Mouse (Mus musculus) midbrain, embryonic 12.5 days (tissue): ENCODE results near the gene Gm20388. TPM values are rescaled to one million over a fixed set of nuclear protein-coding genes. Genes with fewer than 3 reads are reported as not detected.

Source experiments
- ATAC-seq: fragments of 200-750 bp; cut with Nextera tagmentation; 2 replicates; pipeline ENCODE4 v1.8.0; 2017; ENCODE audit warnings: low read depth, moderate TSS enrichment, moderate library complexity; ENCODE audit not compliant: low FRiP score
- H3K27ac ChIP-seq: fragments of 300-500 bp; sonication (generic); replicated peaks from 2 replicates; pipeline ENCODE4 v1.5.1; 2016; ENCODE audit warnings: mild to moderate bottlenecking
- H3K27me3 ChIP-seq: fragments of 300-500 bp; sonication (generic); 2 replicates; pipeline ENCODE4 v1.6.1; 2016; ENCODE audit warnings: mild to moderate bottlenecking
- H3K36me3 ChIP-seq: fragments of 300-500 bp; sonication (generic); 2 replicates; pipeline ENCODE4 v1.6.1; 2016
- H3K4me1 ChIP-seq: fragments of 300-500 bp; sonication (generic); 2 replicates; pipeline ENCODE4 v1.6.1; 2016
- H3K4me2 ChIP-seq: fragments of 300-500 bp; sonication (generic); replicated peaks from 2 replicates; pipeline ENCODE4 v1.6.1; 2016; ENCODE audit warnings: mild to moderate bottlenecking, moderate library complexity
- H3K4me3 ChIP-seq: fragments of 300-500 bp; sonication (generic); 2 replicates; pipeline ENCODE4 v1.5.1; 2016; ENCODE audit warnings: mild to moderate bottlenecking
- H3K9ac ChIP-seq: fragments of 300-500 bp; sonication (generic); replicated peaks from 2 replicates; pipeline ENCODE4 v1.6.1; 2016; ENCODE audit warnings: mild to moderate bottlenecking, moderate library complexity
- H3K9me3 ChIP-seq: fragments of 300-500 bp; sonication (generic); 2 replicates; pipeline ENCODE4 v1.6.1; 2016; ENCODE audit warnings: mild to moderate bottlenecking
- WGBS: fragments of 180-500 bp; shearing (Covaris S2); methylation state at CpG from one replicate; pipeline ENCODE4 v1.1.7; 2016; 5-methylcytosine and 5-hydroxymethylcytosine counted together
- polyA plus RNA-seq: library from polyadenylated mRNA; unstranded; fragments of >200 nt; fragmentation: Nextera tagmentation; extraction: Ambion mirVana; gene quantifications from 2 replicates; pipeline ENCODE4 v1.2.1, GENCODE M21; 2016

The Gm20388 gene
- polyA plus RNA-seq, 1 experiment from 2014 or later = not detected

DNA sequence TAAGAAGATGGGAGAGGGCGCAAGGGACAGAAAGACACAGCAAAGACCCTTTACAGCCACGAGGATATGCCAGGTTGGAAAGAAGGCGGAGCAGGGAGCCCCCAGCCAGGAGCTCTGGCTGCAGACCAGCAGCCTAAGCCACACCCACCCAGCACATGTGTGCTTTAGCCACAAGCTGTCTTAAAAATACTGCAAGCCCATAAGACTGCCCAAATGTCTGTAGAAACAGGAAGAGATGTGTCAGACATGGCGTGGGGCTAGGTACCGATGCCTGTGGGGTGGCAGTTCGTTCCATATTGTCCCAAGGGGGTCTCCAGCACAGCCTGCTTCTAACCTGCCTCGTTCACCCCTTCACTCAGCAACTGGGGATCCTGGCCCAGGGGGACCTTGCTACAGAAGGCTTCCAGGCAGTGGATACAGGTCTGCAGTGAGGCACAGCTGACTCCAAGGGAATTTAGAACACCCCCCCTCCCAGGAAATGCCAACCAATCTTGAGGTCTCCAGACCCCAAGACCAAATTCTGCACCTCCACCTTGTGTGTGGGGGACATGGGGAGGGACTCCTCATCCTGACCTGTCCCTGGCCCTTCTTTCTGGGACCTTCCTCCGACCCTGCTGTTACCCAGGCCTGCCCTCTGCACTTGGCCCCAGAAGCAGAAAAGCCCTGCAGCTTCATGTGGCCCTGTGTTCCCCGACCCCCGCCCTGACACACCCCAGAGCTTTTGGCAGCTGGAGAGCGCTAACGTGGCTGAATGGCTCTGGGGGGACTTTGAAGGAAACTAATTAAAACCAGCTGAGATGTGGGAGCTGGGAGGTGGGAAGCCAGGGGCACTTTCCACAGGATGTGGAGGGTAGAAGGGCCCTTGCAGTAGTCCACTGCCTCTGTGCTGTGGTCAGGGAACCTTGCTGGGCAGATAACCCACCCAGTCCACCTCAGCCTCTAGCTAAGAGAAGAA lies 2335.9 kb downstream of the Gm20388 start:
- H3K9me3 ChIP-seq = no peaks in the 10 kb centered on the region
- no peak overlapping the region for H3K4me2 ChIP-seq
- ATAC-seq = no peak
- H3K9ac ChIP-seq = no peak overlapping the region
- H3K4me1 ChIP-seq = no peaks in the 10 kb centered on the region
- no peaks in the 10 kb centered on the region for H3K36me3 ChIP-seq
- no peaks in the 10 kb centered on the region for H3K27me3 ChIP-seq
- H3K27ac ChIP-seq = no peak overlapping the region
- WGBS = 48% methylated on average over 12 of the region's 12 CpGs
- no peak overlapping the region for H3K4me3 ChIP-seq

- ATAC-seq = no peak
- no peak overlapping the region for H3K4me2 ChIP-seq
- WGBS = 81% methylated on average over 1 of the region's 1 CpGs
- no peaks in the 10 kb centered on the region for H3K9me3 ChIP-seq
- no peaks in the 10 kb centered on the region for H3K36me3 ChIP-seq
- H3K27ac ChIP-seq = no peak overlapping the region
- H3K27me3 ChIP-seq = peaks cover 7% of the 10 kb centered on the region; the same call in 1 of the 2 replicates
- no peaks in the 10 kb centered on the region for H3K4me1 ChIP-seq
- H3K9ac ChIP-seq = no peak overlapping the region
- no peak overlapping the region for H3K4me3 ChIP-seq
Measured at GRCm38 (mm10) chr8:122251739-122252138, 2341.1 kb downstream of the Gm20388 start.

DNA sequence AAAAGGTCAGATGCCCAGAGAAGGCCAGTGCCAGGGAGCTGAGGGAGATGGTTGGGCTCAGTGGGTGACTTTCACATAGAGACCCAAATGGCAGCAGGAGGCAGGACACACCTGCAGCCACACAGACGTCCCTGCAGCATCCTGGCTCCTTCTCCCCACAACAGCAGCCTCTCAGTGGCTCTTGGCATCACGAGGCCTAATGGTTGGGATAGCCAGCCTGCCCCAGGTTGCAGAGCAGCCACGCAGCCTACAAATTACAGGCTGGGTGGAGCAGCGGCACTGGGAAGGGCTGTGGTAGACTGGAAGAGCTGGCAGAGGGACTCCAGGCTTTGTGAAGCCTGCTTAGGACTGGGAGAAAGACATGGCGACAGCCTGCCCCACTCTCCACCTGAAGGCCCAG lies 2341.7 kb downstream of the Gm20388 start:
- Histone ChIP-seq H3K27ac (no peak overlapping the region), H3K9me3 (no peaks in the 10 kb centered on the region), H3K27me3 (peaks cover 8% of the 10 kb centered on the region; the same call in 1 of the 2 replicates), H3K9ac (no peak overlapping the region), H3K4me3 (no peak overlapping the region), H3K4me2 (no peak overlapping the region), H3K36me3 (no peaks in the 10 kb centered on the region), H3K4me1 (no peaks in the 10 kb centered on the region)
- no peak for ATAC-seq
- 51% methylated on average over 5 of the region's 5 CpGs for WGBS

DNA sequence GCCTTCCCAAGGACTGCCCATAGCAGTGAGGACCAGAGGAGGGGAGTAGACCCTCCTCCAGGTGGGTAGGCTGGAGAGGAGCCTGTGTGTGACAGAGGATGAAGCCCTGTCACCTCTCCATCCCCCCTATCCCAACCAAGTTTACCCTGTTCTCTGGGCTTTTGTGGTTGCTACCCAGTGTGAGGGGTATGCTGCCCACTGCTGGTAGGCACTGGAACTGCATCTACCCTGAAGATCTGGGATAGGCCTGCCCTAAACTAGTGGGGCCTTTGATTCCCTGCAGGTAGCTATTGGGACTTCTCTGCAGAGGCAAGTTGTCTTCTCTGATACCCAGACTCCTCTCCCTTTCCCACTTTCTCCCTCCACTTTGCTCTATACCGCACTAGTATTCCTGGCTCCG lies 2348.7 kb downstream of the Gm20388 start:
- H3K36me3 ChIP-seq = no peaks in the 10 kb centered on the region
- no peaks in the 10 kb centered on the region for H3K4me1 ChIP-seq
- no peak overlapping the region for H3K4me3 ChIP-seq
- H3K27ac ChIP-seq = no peak overlapping the region
- H3K9me3 ChIP-seq = no peaks in the 10 kb centered on the region
- H3K4me2 ChIP-seq = no peak overlapping the region
- H3K27me3 ChIP-seq = peaks cover 33% of the 10 kb centered on the region
- no peak overlapping the region for H3K9ac ChIP-seq
- WGBS = 56% methylated on average over 2 of the region's 2 CpGs
- ATAC-seq = no peak

- Histone ChIP-seq H3K4me1 (no peaks in the 10 kb centered on the region), H3K27me3 (peaks cover 37% of the 10 kb centered on the region), H3K27ac (no peak overlapping the region), H3K4me2 (no peak overlapping the region), H3K9me3 (no peaks in the 10 kb centered on the region), H3K4me3 (no peak overlapping the region), H3K36me3 (no peaks in the 10 kb centered on the region), H3K9ac (no peak overlapping the region)
- ATAC-seq = no peak
- 46% methylated on average over 9 of the region's 9 CpGs for WGBS
Measured at GRCm38 (mm10) chr8:122260755-122261154, 2350.1 kb downstream of the Gm20388 start.

DNA sequence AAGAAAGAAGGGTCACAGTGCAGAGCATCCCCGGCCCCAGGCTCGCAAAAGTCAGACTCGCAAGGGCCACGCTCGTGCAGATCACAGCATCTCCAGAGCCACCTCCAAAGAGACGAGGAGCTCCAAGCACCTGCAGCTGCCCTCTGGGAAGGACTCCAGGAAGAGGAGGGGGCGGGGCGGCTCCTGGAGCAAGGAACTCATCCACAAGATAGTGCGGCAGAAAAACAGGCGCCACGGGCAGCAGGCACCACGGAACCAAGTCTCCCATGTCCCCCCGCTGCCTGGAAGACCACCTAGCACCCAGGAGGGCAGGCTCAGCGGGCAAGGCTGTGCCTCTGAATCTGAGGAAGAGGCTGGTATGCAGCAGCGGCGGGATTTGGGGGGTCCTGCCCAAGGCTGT lies 2352.2 kb downstream of the Gm20388 start:
- no peak overlapping the region for H3K9ac ChIP-seq
- no peaks in the 10 kb centered on the region for H3K36me3 ChIP-seq
- H3K9me3 ChIP-seq = no peaks in the 10 kb centered on the region
- H3K4me3 ChIP-seq = no peak overlapping the region
- no peak for ATAC-seq
- peaks cover 49% of the 10 kb centered on the region for H3K27me3 ChIP-seq
- H3K27ac ChIP-seq = no peak overlapping the region
- H3K4me1 ChIP-seq = no peaks in the 10 kb centered on the region
- WGBS = 77% methylated on average over 16 of the region's 16 CpGs
- no peak overlapping the region for H3K4me2 ChIP-seq

DNA sequence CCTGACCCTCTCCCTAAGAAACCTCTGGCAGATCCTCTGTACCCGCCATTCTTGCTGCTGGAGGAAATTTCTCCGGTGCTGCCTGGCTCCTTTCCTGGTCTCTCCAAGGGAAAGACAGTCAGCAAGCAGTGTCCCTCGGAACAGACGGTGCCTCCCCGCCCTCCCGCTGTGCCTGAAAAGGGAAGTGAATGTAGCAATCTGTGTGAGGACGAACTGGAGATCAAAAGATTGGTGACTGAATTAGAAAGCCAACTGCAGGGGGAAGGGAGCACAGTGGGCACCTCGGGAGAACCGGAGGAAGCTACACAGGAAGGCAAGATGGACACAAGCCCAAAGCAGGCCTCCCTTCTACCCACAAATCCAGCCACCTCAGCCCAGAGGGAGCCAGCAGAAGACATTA lies 2353.6 kb downstream of the Gm20388 start:
- H3K9ac ChIP-seq = no peak overlapping the region
- H3K36me3 ChIP-seq = no peaks in the 10 kb centered on the region
- no peak overlapping the region for H3K4me3 ChIP-seq
- H3K9me3 ChIP-seq = no peaks in the 10 kb centered on the region
- no peak overlapping the region for H3K27ac ChIP-seq
- no peak overlapping the region for H3K4me2 ChIP-seq
- no peak for ATAC-seq
- H3K4me1 ChIP-seq = peaks cover 7% of the 10 kb centered on the region
- peaks cover 60% of the 10 kb centered on the region for H3K27me3 ChIP-seq
- WGBS = 34% methylated on average over 9 of the region's 9 CpGs

DNA sequence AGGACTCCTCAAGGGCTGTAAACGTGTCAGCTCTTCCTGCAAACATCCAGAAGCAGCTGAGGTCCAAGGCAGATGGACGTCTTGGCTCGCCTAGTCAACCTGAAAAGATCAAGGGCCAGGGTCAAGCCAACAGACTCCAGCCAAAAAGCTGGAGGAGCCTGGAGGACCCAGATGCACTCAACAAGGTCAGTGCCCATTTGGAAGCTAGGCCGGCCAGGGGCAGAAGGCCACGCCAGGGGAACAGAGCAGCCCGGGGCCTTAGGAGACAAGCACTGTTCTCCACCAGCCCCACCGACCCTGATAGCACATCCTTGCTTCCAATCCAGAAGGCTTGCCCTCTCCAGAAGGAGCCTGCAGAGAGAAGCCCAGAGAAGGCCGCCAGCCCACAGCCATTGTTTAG lies 2354.9 kb downstream of the Gm20388 start:
- Histone ChIP-seq H3K9ac (no peak overlapping the region), H3K27me3 (peaks cover 68% of the 10 kb centered on the region), H3K27ac (no peak overlapping the region), H3K4me2 (no peak overlapping the region), H3K4me1 (peaks cover 8% of the 10 kb centered on the region), H3K4me3 (no peak overlapping the region), H3K36me3 (no peaks in the 10 kb centered on the region), H3K9me3 (no peaks in the 10 kb centered on the region)
- no peak for ATAC-seq
- WGBS = 94% methylated on average over 8 of the region's 8 CpGs

GRCm38 (mm10) chr8:122266867-122267266 lies 2356.2 kb downstream of the Gm20388 start:
- H3K4me1 ChIP-seq = peaks cover 8% of the 10 kb centered on the region
- no peaks in the 10 kb centered on the region for H3K36me3 ChIP-seq
- H3K4me2 ChIP-seq = no peak overlapping the region
- WGBS = 32% methylated on average over 13 of the region's 13 CpGs
- H3K27me3 ChIP-seq = peaks cover 72% of the 10 kb centered on the region
- no peak overlapping the region for H3K9ac ChIP-seq
- no peaks in the 10 kb centered on the region for H3K9me3 ChIP-seq
- no peak overlapping the region for H3K4me3 ChIP-seq
- no peak overlapping the region for H3K27ac ChIP-seq
- no peak for ATAC-seq

GRCm38 (mm10) chr8:122268861-122269260 lies 2358.2 kb downstream of the Gm20388 start:
- Histone ChIP-seq H3K9me3 (no peaks in the 10 kb centered on the region), H3K4me2 (peak overlapping the region; percentile 68), H3K4me1 (peaks cover 11% of the 10 kb centered on the region), H3K9ac (peak overlapping the region; percentile 56), H3K27ac (no peak overlapping the region), H3K27me3 (peaks cover 56% of the 10 kb centered on the region), H3K4me3 (peak overlapping the region; percentile 47), H3K36me3 (no peaks in the 10 kb centered on the region)
- ATAC-seq = no peak
- WGBS = 64% methylated on average over 24 of the region's 24 CpGs

DNA sequence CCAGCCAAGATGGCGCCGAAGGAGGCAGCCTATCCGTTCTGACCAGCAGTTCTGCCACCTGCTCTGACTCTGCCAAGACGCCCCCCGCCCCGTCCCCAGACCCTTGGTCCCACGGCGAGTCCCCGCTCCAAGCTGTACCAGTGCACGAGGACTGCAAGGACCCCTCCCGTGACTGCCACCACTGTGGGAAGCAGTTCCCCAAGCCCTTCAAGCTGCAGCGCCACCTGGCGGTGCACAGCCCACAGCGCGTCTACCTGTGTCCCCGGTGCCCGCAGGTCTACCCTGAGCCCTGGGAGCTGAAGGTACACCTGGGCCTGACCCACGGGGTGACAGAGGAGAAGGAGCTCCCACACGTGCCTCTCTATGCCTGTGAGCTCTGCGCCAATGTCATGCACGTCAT lies 2358.8 kb downstream of the Gm20388 start:
- H3K9me3 ChIP-seq = no peaks in the 10 kb centered on the region
- peak overlapping the region; percentile 47 for H3K4me3 ChIP-seq
- no peak overlapping the region for H3K27ac ChIP-seq
- peaks cover 56% of the 10 kb centered on the region for H3K27me3 ChIP-seq
- peaks cover 14% of the 10 kb centered on the region for H3K4me1 ChIP-seq
- peak overlapping the region; percentile 56 for H3K9ac ChIP-seq
- H3K36me3 ChIP-seq = no peaks in the 10 kb centered on the region
- 4% methylated on average over 21 of the region's 21 CpGs for WGBS
- ATAC-seq = peak; percentile 38
- H3K4me2 ChIP-seq = peak overlapping the region; percentile 68

- no peaks in the 10 kb centered on the region for H3K36me3 ChIP-seq
- no peak for ATAC-seq
- H3K27ac ChIP-seq = no peak overlapping the region
- no peak overlapping the region for H3K9ac ChIP-seq
- no peak overlapping the region for H3K4me2 ChIP-seq
- no peak overlapping the region for H3K4me3 ChIP-seq
- WGBS = 70% methylated on average over 7 of the region's 7 CpGs
- H3K9me3 ChIP-seq = no peaks in the 10 kb centered on the region
- peaks cover 14% of the 10 kb centered on the region for H3K4me1 ChIP-seq
- peaks cover 55% of the 10 kb centered on the region for H3K27me3 ChIP-seq
Measured at GRCm38 (mm10) chr8:122270555-122270954, 2359.9 kb downstream of the Gm20388 start.
